Mouse (Mus musculus) neural tube, embryonic 14.5 days (tissue): ENCODE results near the gene Zfp689. TPM values are rescaled to one million over a fixed set of nuclear protein-coding genes. Genes with fewer than 3 reads are reported as not detected.
"Not testable (repeated sequence)": the region's sequence is repeated elsewhere in the genome, so short reads cannot be mapped to it uniquely, and the experiment has no call there.

Source experiments
- ATAC-seq: fragments of 200-750 bp; cut with Nextera tagmentation; 2 replicates; pipeline ENCODE4 v1.8.0; 2017; ENCODE audit warnings: low read depth, mild to moderate bottlenecking, moderate TSS enrichment, moderate library complexity
- H3K27ac ChIP-seq: fragments of 300-500 bp; sonication (generic); 2 replicates; pipeline ENCODE4 v1.5.1; 2014; ENCODE audit warnings: low read depth, mild to moderate bottlenecking, control low read depth, low read length, moderate library complexity, mixed read lengths
- H3K27me3 ChIP-seq: fragments of 300-500 bp; sonication (generic); 2 replicates; pipeline ENCODE4 v1.6.1; 2014; ENCODE audit warnings: low read length; ENCODE audit not compliant: control insufficient read depth, insufficient read depth
- H3K36me3 ChIP-seq: fragments of 300-500 bp; sonication (generic); 2 replicates; pipeline ENCODE4 v1.6.1; 2014; ENCODE audit warnings: low read length, mixed read lengths; ENCODE audit not compliant: control insufficient read depth, insufficient read depth
- H3K4me1 ChIP-seq: fragments of 300-500 bp; sonication (generic); 2 replicates; pipeline ENCODE4 v1.6.1; 2014; ENCODE audit warnings: low read length; ENCODE audit not compliant: control insufficient read depth, insufficient read depth
- H3K4me2 ChIP-seq: fragments of 300-500 bp; sonication (generic); 2 replicates; pipeline ENCODE4 v1.6.1; 2014; ENCODE audit warnings: mild to moderate bottlenecking, low read depth, low read length, control low read depth
- H3K4me3 ChIP-seq: fragments of 300-500 bp; sonication (generic); 2 replicates; pipeline ENCODE4 v1.5.1; 2014; ENCODE audit warnings: low read depth, low read length, control low read depth, mixed read lengths
- H3K9ac ChIP-seq: fragments of 300-500 bp; sonication (generic); replicated peaks from 2 replicates; pipeline ENCODE4 v1.6.1; 2014; ENCODE audit warnings: low read depth, mild to moderate bottlenecking, control low read depth, low read length, mixed read lengths
- H3K9me3 ChIP-seq: fragments of 300-500 bp; sonication (generic); 2 replicates; pipeline ENCODE4 v1.6.1; 2016; ENCODE audit warnings: low read length; ENCODE audit not compliant: control insufficient read depth
- WGBS: fragments of 180-500 bp; shearing (Covaris S2); extraction: QIAGEN DNeasy Blood & Tissue Kit; methylation state at CpG from one replicate; pipeline ENCODE4 v1.1.7; 2014; 5-methylcytosine and 5-hydroxymethylcytosine counted together
- polyA plus RNA-seq: library from polyadenylated mRNA; unstranded; fragments of >200 nt; fragmentation: Nextera tagmentation; extraction: Ambion mirVana; gene quantifications from 2 replicates; pipeline ENCODE4 v1.2.1, GENCODE M21; 2014

Gene Zfp689
- polyA plus RNA-seq, 1 experiment from 2014 or later = 18.2 TPM

GRCm38 (mm10) chr7:127425291-127425690 is 23.7 kb downstream of the Zfp689 start:
- Histone ChIP-seq H3K27ac (no peak overlapping the region), H3K4me2 (no peak overlapping the region), H3K9ac (no peak overlapping the region), H3K36me3 (no peaks in the 10 kb centered on the region), H3K27me3 (no peaks in the 10 kb centered on the region), H3K4me1 (peaks cover 4% of the 10 kb centered on the region), H3K9me3 (no peaks in the 10 kb centered on the region), H3K4me3 (no peak overlapping the region)
- no peak for ATAC-seq
- 89% methylated on average over 3 of the region's 3 CpGs for WGBS

- Histone ChIP-seq H3K27ac (peak overlapping the region; percentile 79), H3K4me3 (peak overlapping the region; percentile 71), H3K9me3 (no peaks in the 10 kb centered on the region), H3K9ac (peak overlapping the region; percentile 78), H3K27me3 (no peaks in the 10 kb centered on the region), H3K4me2 (peak overlapping the region; percentile 97), H3K4me1 (peaks cover 4% of the 10 kb centered on the region), H3K36me3 (0 out of 2 replicates have a peak, but pooled peaks cover 3% of the 10 kb centered on the region)
- ATAC-seq = peak; percentile 81
- 1% methylated on average over 15 of the region's 15 CpGs for WGBS
Measured at GRCm38 (mm10) chr7:127422247-127422646, 26.7 kb downstream of the Zfp689 start.

GRCm38 (mm10) chr7:127421388-127422191 is 27.4 kb downstream of the Zfp689 start, which contains the start of gene Zfp688:
Zfp688 (minus strand) TSS chr7:127422068.
- no peaks in the 10 kb centered on the region for H3K9me3 ChIP-seq
- 2% methylated on average over 47 of the region's 48 CpGs for WGBS
- H3K4me2 ChIP-seq = peak within 1 kb of the TSS; percentile 97
- peak within 1 kb of the TSS; percentile 78 for H3K9ac ChIP-seq
- peaks cover 4% of the 10 kb centered on the region for H3K4me1 ChIP-seq
- H3K4me3 ChIP-seq = peak within 1 kb of the TSS; percentile 71
- peak; percentile 96 for ATAC-seq
- H3K27ac ChIP-seq = peak within 1 kb of the TSS; percentile 79
- 0 out of 2 replicates have a peak, but pooled peaks cover 3% of the 10 kb centered on the region for H3K36me3 ChIP-seq
- no peaks in the 10 kb centered on the region for H3K27me3 ChIP-seq

GRCm38 (mm10) chr7:127411418-127411817 is 37.5 kb downstream of the Zfp689 start:
- WGBS = 81% methylated on average over 2 of the region's 2 CpGs
- H3K36me3 ChIP-seq = no peaks in the 10 kb centered on the region
- H3K27me3 ChIP-seq = no peaks in the 10 kb centered on the region
- no peak overlapping the region for H3K4me2 ChIP-seq
- no peak overlapping the region for H3K27ac ChIP-seq
- ATAC-seq = no peak
- H3K4me1 ChIP-seq = no peaks in the 10 kb centered on the region
- no peak overlapping the region for H3K9ac ChIP-seq
- H3K4me3 ChIP-seq = no peak overlapping the region
- H3K9me3 ChIP-seq = no peaks in the 10 kb centered on the region

GRCm38 (mm10) chr7:127406002-127406987 is 42.7 kb downstream of the Zfp689 start, which contains the start of gene Zfp764:
Zfp764 (minus strand) TSS chr7:127406822.
- peak within 1 kb of the TSS; percentile 67 for H3K9ac ChIP-seq
- H3K4me2 ChIP-seq = peak within 1 kb of the TSS; percentile 79
- H3K36me3 ChIP-seq, H3K27me3 ChIP-seq, H3K9me3 ChIP-seq, H3K4me1 ChIP-seq: not testable (repeated sequence)
- H3K27ac ChIP-seq = peak within 1 kb of the TSS; percentile 35
- WGBS = 5% methylated on average over 39 of the region's 40 CpGs
- H3K4me3 ChIP-seq = peak within 1 kb of the TSS; percentile 45
- peak; percentile 86 for ATAC-seq

- not testable (repeated sequence) for H3K4me2 ChIP-seq, H3K27ac ChIP-seq, H3K4me3 ChIP-seq, H3K9ac ChIP-seq, H3K4me1 ChIP-seq, H3K27me3 ChIP-seq, H3K36me3 ChIP-seq, ATAC-seq, H3K9me3 ChIP-seq
- 97% methylated on average over 6 of the region's 6 CpGs for WGBS
Measured at GRCm38 (mm10) chr7:127404101-127404500, 44.9 kb downstream of the Zfp689 start.

- Histone ChIP-seq H3K4me2 (no peak overlapping the region), H3K4me3 (no peak overlapping the region), H3K4me1 (no peaks in the 10 kb centered on the region), H3K9ac (no peak overlapping the region), H3K9me3 (no peaks in the 10 kb centered on the region), H3K27me3 (no peaks in the 10 kb centered on the region), H3K36me3 (no peaks in the 10 kb centered on the region), H3K27ac (no peak overlapping the region)
- 49% methylated on average over 2 of the region's 2 CpGs for WGBS
- ATAC-seq = no peak
Measured at GRCm38 (mm10) chr7:127402980-127403379, 46.0 kb downstream of the Zfp689 start.

GRCm38 (mm10) chr7:127400355-127400754 is 48.6 kb downstream of the Zfp689 start:
- Histone ChIP-seq H3K9ac (no peak overlapping the region), H3K9me3 (no peaks in the 10 kb centered on the region), H3K27ac (no peak overlapping the region), H3K4me1 (no peaks in the 10 kb centered on the region), H3K4me2 (no peak overlapping the region), H3K36me3 (no peaks in the 10 kb centered on the region), H3K27me3 (no peaks in the 10 kb centered on the region), H3K4me3 (no peak overlapping the region)
- no peak for ATAC-seq
- WGBS = 68% methylated on average over 3 of the region's 3 CpGs
